Mouse (Mus musculus): ENCODE results near the gene Tsnax.

GRCm38 (mm10) chr8:125049051-125049750 lies 36.4 kb downstream of the Tsnax start:
- TF ChIP-seq CTCF (IDR thresholded peaks at IDR 0.05) (no peak), EP300 (IDR thresholded peaks at IDR 0.05) (no peak)
